Mouse (Mus musculus): ENCODE results near the gene Arid1a. TPM values are rescaled to one million over a fixed set of nuclear protein-coding genes. Genes with fewer than 3 reads are reported as not detected.
A peak's percentile ranks its signal among the peaks of the same experiment; 100 is the strongest.

The Arid1a gene
- polyA plus RNA-seq, 1 experiment from 2014 or later: 17.9 TPM

GRCm38 (mm10) chr4:133673666-133674330 lies 82.8 kb downstream of the Arid1a start:
- DNase-seq (ENCODE audit: low spot score): peak; percentile 75
- Histone ChIP-seq H3K36me3 (ENCODE audit: insufficient read depth, low read length) (peaks cover 8% of the 10 kb centered on the region; the same call in 1 of the 2 replicates), H3K27me3 (ENCODE audit: insufficient read depth, low read length) (no peaks in the 10 kb centered on the region), H3K4me2 (ENCODE audit: low read length) (peak overlapping the region; percentile 78), H3K4me1 (replicated peaks; ENCODE audit: insufficient read depth, low read length) (peaks cover 37% of the 10 kb centered on the region), H3K9me3 (replicated peaks; ENCODE audit: low read length) (no peaks in the 10 kb centered on the region), H3K9ac (ENCODE audit: low read depth, low read length) (no peak overlapping the region; the same call in 1 of the 2 replicates), H3K27ac (peak overlapping the region; percentile 99), H3K4me3 (replicated peaks; ENCODE audit: low read depth, low read length) (peak overlapping the region; percentile 70; the same call in 1 of the 2 replicates)
- TF ChIP-seq CTCF (IDR thresholded peaks at IDR 0.05; ENCODE audit: low read depth): no peak
- ATAC-seq (replicated peaks; ENCODE audit: low FRiP score, low read depth): no peak
- WGBS: 13% methylated on average over 10 of the region's 10 CpGs

- DNase-seq (ENCODE audit: low spot score): peak; percentile 87
- H3K4me1 ChIP-seq (replicated peaks; ENCODE audit: insufficient read depth, low read length): peaks cover 37% of the 10 kb centered on the region
- no peak for ATAC-seq (replicated peaks; ENCODE audit: low FRiP score, low read depth)
These were observed 83.5 kb downstream of the Arid1a start for GRCm38 (mm10) chr4:133672845-133673647.

GRCm38 (mm10) chr4:133671881-133672844 lies 84.4 kb downstream of the Arid1a start, which contains the start of gene Pigv:
Gene Pigv, minus strand, starts transcription at chr4:133672647.
- DNase-seq (ENCODE audit: low spot score): peak; percentile 95
- ATAC-seq (replicated peaks; ENCODE audit: low FRiP score, low read depth): peak; percentile 90

More at GRCm38 (mm10) chr4:133672845-133673647, 83.5 kb downstream of the Arid1a start:
- H3K27ac ChIP-seq: peak overlapping the region; percentile 99
- H3K27me3 ChIP-seq (ENCODE audit: insufficient read depth, low read length): no peaks in the 10 kb centered on the region
- no peaks in the 10 kb centered on the region for H3K9me3 ChIP-seq (replicated peaks; ENCODE audit: low read length)
- 0 out of 2 replicates have a peak, but pooled peaks cover 10% of the 10 kb centered on the region for H3K36me3 ChIP-seq (ENCODE audit: insufficient read depth, low read length)
- H3K9ac ChIP-seq (ENCODE audit: low read depth, low read length): peak overlapping the region; percentile 93
- H3K4me3 ChIP-seq (replicated peaks; ENCODE audit: low read depth, low read length): peak overlapping the region; percentile 70
- peak overlapping the region; percentile 78 for H3K4me2 ChIP-seq (ENCODE audit: low read length)
- WGBS: under 1% methylated on average over 23 of the region's 24 CpGs
- TF ChIP-seq CTCF (IDR thresholded peaks at IDR 0.05; ENCODE audit: low read depth): no peak

GRCm38 (mm10) chr4:133671184-133671880 lies 85.2 kb downstream of the Arid1a start:
- DNase-seq (ENCODE audit: low spot score) (peak; percentile 94), ATAC-seq (replicated peaks; ENCODE audit: low FRiP score, low read depth) (no peak)
- Histone ChIP-seq H3K36me3 (ENCODE audit: insufficient read depth, low read length) (0 out of 2 replicates have a peak, but pooled peaks cover 10% of the 10 kb centered on the region), H3K9ac (ENCODE audit: low read depth, low read length) (peak overlapping the region; percentile 93), H3K27ac (peak overlapping the region; percentile 99), H3K9me3 (replicated peaks; ENCODE audit: low read length) (no peaks in the 10 kb centered on the region), H3K27me3 (ENCODE audit: insufficient read depth, low read length) (no peaks in the 10 kb centered on the region), H3K4me3 (replicated peaks; ENCODE audit: low read depth, low read length) (peak overlapping the region; percentile 70), H3K4me2 (ENCODE audit: low read length) (peak overlapping the region; percentile 78), H3K4me1 (replicated peaks; ENCODE audit: insufficient read depth, low read length) (peaks cover 33% of the 10 kb centered on the region)
- WGBS: 2% methylated on average over 13 of the region's 13 CpGs
- peak; percentile 95 for TF ChIP-seq CTCF (IDR thresholded peaks at IDR 0.05; ENCODE audit: low read depth)

More at GRCm38 (mm10) chr4:133671881-133672844, 84.4 kb downstream of the Arid1a start, which contains the start of gene Pigv:
- H3K4me2 ChIP-seq (ENCODE audit: low read length): peak within 1 kb of the TSS; percentile 78
- WGBS: under 1% methylated on average over 70 of the region's 76 CpGs
- peak within 1 kb of the TSS; percentile 93 for H3K9ac ChIP-seq (ENCODE audit: low read depth, low read length)
- peak within 1 kb of the TSS; percentile 70 for H3K4me3 ChIP-seq (replicated peaks; ENCODE audit: low read depth, low read length)
- TF ChIP-seq CTCF (IDR thresholded peaks at IDR 0.05; ENCODE audit: low read depth): no peak; the same call in 1 of the 2 replicates
- no peaks in the 10 kb centered on the region for H3K9me3 ChIP-seq (replicated peaks; ENCODE audit: low read length)
- H3K36me3 ChIP-seq (ENCODE audit: insufficient read depth, low read length): 0 out of 2 replicates have a peak, but pooled peaks cover 6% of the 10 kb centered on the region
- peak within 1 kb of the TSS; percentile 99 for H3K27ac ChIP-seq
- H3K27me3 ChIP-seq (ENCODE audit: insufficient read depth, low read length): no peaks in the 10 kb centered on the region
- H3K4me1 ChIP-seq (replicated peaks; ENCODE audit: insufficient read depth, low read length): peaks cover 37% of the 10 kb centered on the region

GRCm38 (mm10) chr4:133669652-133670210 lies 86.8 kb downstream of the Arid1a start:
- H3K4me1 ChIP-seq (replicated peaks; ENCODE audit: insufficient read depth, low read length): peaks cover 17% of the 10 kb centered on the region; the same call in 1 of the 2 replicates
- peak; percentile 69 for TF ChIP-seq CTCF (IDR thresholded peaks at IDR 0.05; ENCODE audit: low read depth)
- H3K4me3 ChIP-seq (replicated peaks; ENCODE audit: low read depth, low read length): no peak overlapping the region
- H3K27ac ChIP-seq: no peak overlapping the region
- WGBS: 59% methylated on average over 6 of the region's 6 CpGs
- no peaks in the 10 kb centered on the region for H3K27me3 ChIP-seq (ENCODE audit: insufficient read depth, low read length)
- H3K9ac ChIP-seq (ENCODE audit: low read depth, low read length): no peak overlapping the region
- 0 out of 2 replicates have a peak, but pooled peaks cover 12% of the 10 kb centered on the region for H3K36me3 ChIP-seq (ENCODE audit: insufficient read depth, low read length)
- H3K9me3 ChIP-seq (replicated peaks; ENCODE audit: low read length): no peaks in the 10 kb centered on the region
- DNase-seq (ENCODE audit: low spot score) (peak; percentile 69), ATAC-seq (replicated peaks; ENCODE audit: low FRiP score, low read depth) (no peak)
- H3K4me2 ChIP-seq (ENCODE audit: low read length): no peak overlapping the region
